Mouse (Mus musculus): Measurements from ENCODE around the gene Tssk1. TPM values are rescaled to one million over a fixed set of nuclear protein-coding genes. Genes with fewer than 3 reads are reported as not detected.

Gene Tssk1
- polyA plus RNA-seq, 1 experiment from 2014 or later = 0.10 TPM

GRCm38 (mm10) chr16:17931906-17932460 is 38.0 kb downstream of the Tssk1 start:
- H3K27me3 ChIP-seq = peaks cover 25% of the 10 kb centered on the region
- 74% methylated on average over 5 of the region's 5 CpGs for WGBS
- peaks cover 12% of the 10 kb centered on the region for H3K4me1 ChIP-seq (replicated peaks)
- no peaks in the 10 kb centered on the region for H3K36me3 ChIP-seq
- no peak overlapping the region for H3K4me3 ChIP-seq
- no peaks in the 10 kb centered on the region for H3K9me3 ChIP-seq
- ATAC-seq (ENCODE audit: low FRiP score) = no peak
- no peak overlapping the region for H3K4me2 ChIP-seq
- H3K27ac ChIP-seq = no peak overlapping the region
- no peak overlapping the region for H3K9ac ChIP-seq

GRCm38 (mm10) chr16:17933594-17934444 is 39.8 kb downstream of the Tssk1 start:
- Histone ChIP-seq H3K27ac (no peak overlapping the region), H3K36me3 (no peaks in the 10 kb centered on the region), H3K9me3 (no peaks in the 10 kb centered on the region), H3K4me1 (replicated peaks) (peaks cover 2% of the 10 kb centered on the region; the same call in 1 of the 2 replicates), H3K4me3 (no peak overlapping the region), H3K4me2 (no peak overlapping the region), H3K9ac (no peak overlapping the region), H3K27me3 (peaks cover 38% of the 10 kb centered on the region)
- WGBS = 77% methylated on average over 9 of the region's 9 CpGs
- ATAC-seq (ENCODE audit: low FRiP score) = no peak

GRCm38 (mm10) chr16:17934445-17934910 is 40.5 kb downstream of the Tssk1 start:
- Histone ChIP-seq H3K36me3 (no peaks in the 10 kb centered on the region), H3K4me1 (replicated peaks) (no peaks in the 10 kb centered on the region), H3K4me2 (no peak overlapping the region), H3K27ac (no peak overlapping the region), H3K9me3 (no peaks in the 10 kb centered on the region), H3K9ac (no peak overlapping the region), H3K4me3 (no peak overlapping the region), H3K27me3 (peaks cover 38% of the 10 kb centered on the region)
- WGBS = 81% methylated on average over 3 of the region's 3 CpGs
- ATAC-seq (ENCODE audit: low FRiP score) = no peak

GRCm38 (mm10) chr16:17936776-17937175 is 42.8 kb downstream of the Tssk1 start:
- no peak for ATAC-seq (ENCODE audit: low FRiP score)
- H3K36me3 ChIP-seq = no peaks in the 10 kb centered on the region
- H3K27ac ChIP-seq = no peak overlapping the region
- H3K4me2 ChIP-seq = no peak overlapping the region
- no peaks in the 10 kb centered on the region for H3K9me3 ChIP-seq
- H3K9ac ChIP-seq = no peak overlapping the region
- H3K4me3 ChIP-seq = no peak overlapping the region
- H3K4me1 ChIP-seq (replicated peaks) = no peaks in the 10 kb centered on the region
- WGBS = 88% methylated on average over 10 of the region's 10 CpGs
- H3K27me3 ChIP-seq = peaks cover 38% of the 10 kb centered on the region

- no peak overlapping the region for H3K4me2 ChIP-seq
- no peak overlapping the region for H3K4me3 ChIP-seq
- H3K9ac ChIP-seq = no peak overlapping the region
- H3K9me3 ChIP-seq = no peaks in the 10 kb centered on the region
- no peaks in the 10 kb centered on the region for H3K36me3 ChIP-seq
- 84% methylated on average over 7 of the region's 7 CpGs for WGBS
- no peak overlapping the region for H3K27ac ChIP-seq
- H3K4me1 ChIP-seq (replicated peaks) = no peaks in the 10 kb centered on the region
- no peak for ATAC-seq (ENCODE audit: low FRiP score)
- H3K27me3 ChIP-seq = peaks cover 38% of the 10 kb centered on the region
Measured at GRCm38 (mm10) chr16:17938187-17938586, 44.2 kb downstream of the Tssk1 start.

- no peaks in the 10 kb centered on the region for H3K4me1 ChIP-seq (replicated peaks)
- H3K27ac ChIP-seq = no peak overlapping the region
- H3K27me3 ChIP-seq = peaks cover 32% of the 10 kb centered on the region
- H3K4me2 ChIP-seq = no peak overlapping the region
- H3K4me3 ChIP-seq = no peak overlapping the region
- no peaks in the 10 kb centered on the region for H3K36me3 ChIP-seq
- no peaks in the 10 kb centered on the region for H3K9me3 ChIP-seq
- WGBS = 12% methylated on average over 7 of the region's 7 CpGs
- peak overlapping the region; percentile 1; the same call in 1 of the 2 replicates for H3K9ac ChIP-seq
- ATAC-seq (ENCODE audit: low FRiP score) = peak; percentile 80
Measured at GRCm38 (mm10) chr16:17938821-17939220, 44.8 kb downstream of the Tssk1 start.

GRCm38 (mm10) chr16:17939255-17939751 is 45.3 kb downstream of the Tssk1 start:
- Histone ChIP-seq H3K36me3 (no peaks in the 10 kb centered on the region), H3K27me3 (peaks cover 27% of the 10 kb centered on the region), H3K27ac (no peak overlapping the region), H3K9me3 (no peaks in the 10 kb centered on the region), H3K4me2 (no peak overlapping the region), H3K9ac (peak overlapping the region; percentile 1; the same call in 1 of the 2 replicates), H3K4me1 (replicated peaks) (no peaks in the 10 kb centered on the region), H3K4me3 (no peak overlapping the region)
- peak; percentile 68; the same call in 1 of the 2 replicates for ATAC-seq (ENCODE audit: low FRiP score)
- WGBS = 54% methylated on average over 9 of the region's 9 CpGs

GRCm38 (mm10) chr16:17943466-17943865 is 49.4 kb downstream of the Tssk1 start:
- Histone ChIP-seq H3K36me3 (no peaks in the 10 kb centered on the region), H3K9ac (no peak overlapping the region), H3K9me3 (no peaks in the 10 kb centered on the region), H3K27ac (no peak overlapping the region), H3K4me2 (no peak overlapping the region), H3K4me1 (replicated peaks) (no peaks in the 10 kb centered on the region), H3K27me3 (0 out of 2 replicates have a peak, but pooled peaks cover 7% of the 10 kb centered on the region), H3K4me3 (no peak overlapping the region)
- 76% methylated on average over 8 of the region's 8 CpGs for WGBS
- no peak for ATAC-seq (ENCODE audit: low FRiP score)

- no peak for ATAC-seq (ENCODE audit: low FRiP score)
- no peak overlapping the region for H3K4me2 ChIP-seq
- no peak overlapping the region for H3K9ac ChIP-seq
- peaks cover 14% of the 10 kb centered on the region for H3K4me1 ChIP-seq (replicated peaks)
- 0 out of 2 replicates have a peak, but pooled peaks cover 7% of the 10 kb centered on the region for H3K27me3 ChIP-seq
- H3K27ac ChIP-seq = no peak overlapping the region
- no peaks in the 10 kb centered on the region for H3K9me3 ChIP-seq
- no peaks in the 10 kb centered on the region for H3K36me3 ChIP-seq
- WGBS = 58% methylated on average over 7 of the region's 7 CpGs
- H3K4me3 ChIP-seq = no peak overlapping the region
Measured at GRCm38 (mm10) chr16:17945081-17945831, 51.2 kb downstream of the Tssk1 start.

Other genes with a start within 250 kb of the Tssk1 start
- 7.0 and 7.8 TPM in 2 replicates for gene Ccdc74a, start 247.8 kb upstream of the Tssk1 start, polyA plus RNA-seq (2015; fragmentation: Nextera tagmentation; extraction: Ambion mirVana)
- 44.3 and 48.7 TPM in 2 replicates for gene Med15, start 161.3 kb upstream of the Tssk1 start, polyA plus RNA-seq (2015; fragmentation: Nextera tagmentation; extraction: Ambion mirVana)
- gene Klhl22, start 134.6 kb upstream of the Tssk1 start, polyA plus RNA-seq (2015; fragmentation: Nextera tagmentation; extraction: Ambion mirVana) = 70.9 and 77.6 TPM in 2 replicates
- 1.6 and 2.0 TPM in 2 replicates for gene Scarf2, start 96.9 kb upstream of the Tssk1 start, polyA plus RNA-seq (2015; fragmentation: Nextera tagmentation; extraction: Ambion mirVana)
- 2.1 and 2.2 TPM in 2 replicates for gene B830017H08Rik, start 61.1 kb upstream of the Tssk1 start, polyA plus RNA-seq (2015; fragmentation: Nextera tagmentation; extraction: Ambion mirVana)
- 4.5 and 4.8 TPM in 2 replicates for gene Car15, start 55.9 kb upstream of the Tssk1 start, polyA plus RNA-seq (2015; fragmentation: Nextera tagmentation; extraction: Ambion mirVana)
- gene Gm20518, start 2.6 kb upstream of the Tssk1 start, polyA plus RNA-seq (2015; fragmentation: Nextera tagmentation; extraction: Ambion mirVana) = 0.63 and 0.65 TPM in 2 replicates
- gene Dgcr2, start 4.3 kb downstream of the Tssk1 start, polyA plus RNA-seq (2015; fragmentation: Nextera tagmentation; extraction: Ambion mirVana) = 94.0 and 101 TPM in 2 replicates
- gene Tssk2, start 4.4 kb downstream of the Tssk1 start, polyA plus RNA-seq (2015; fragmentation: Nextera tagmentation; extraction: Ambion mirVana) = not detected in 2 replicates
- gene Ess2, start 17.1 kb downstream of the Tssk1 start, polyA plus RNA-seq (2015; fragmentation: Nextera tagmentation; extraction: Ambion mirVana) = 47.8 and 53.9 TPM in 2 replicates
- 0.94 and 1.1 TPM in 2 replicates for gene Gsc2, start 20.8 kb downstream of the Tssk1 start, polyA plus RNA-seq (2015; fragmentation: Nextera tagmentation; extraction: Ambion mirVana)
- 172 and 173 TPM in 2 replicates for gene Slc25a1, start 34.0 kb downstream of the Tssk1 start, polyA plus RNA-seq (2015; fragmentation: Nextera tagmentation; extraction: Ambion mirVana)
- not detected in 2 replicates for gene Vpreb2, start 86.2 kb downstream of the Tssk1 start, polyA plus RNA-seq (2015; fragmentation: Nextera tagmentation; extraction: Ambion mirVana)
- 167 and 179 TPM in 2 replicates for gene Dgcr6, start 158.6 kb downstream of the Tssk1 start, polyA plus RNA-seq (2015; fragmentation: Nextera tagmentation; extraction: Ambion mirVana)
- gene Prodh, start 196.0 kb downstream of the Tssk1 start, polyA plus RNA-seq (2015; fragmentation: Nextera tagmentation; extraction: Ambion mirVana) = 4.8 TPM in 2 replicates
- 14.0 TPM in 2 replicates for gene Rtn4r, start 233.4 kb downstream of the Tssk1 start, polyA plus RNA-seq (2015; fragmentation: Nextera tagmentation; extraction: Ambion mirVana)